Mouse (Mus musculus) frontal cortex, postnatal 36 days (tissue): ENCODE data around the gene Hcrtr1.

Experiments
- DNase-seq, 2 experiments: peaks; one replicate each; pipeline ENCODE4 v3.0.0; 2022; ENCODE audit warnings: low spot score in 2 of 2

Hcrtr1 gene

DNA sequence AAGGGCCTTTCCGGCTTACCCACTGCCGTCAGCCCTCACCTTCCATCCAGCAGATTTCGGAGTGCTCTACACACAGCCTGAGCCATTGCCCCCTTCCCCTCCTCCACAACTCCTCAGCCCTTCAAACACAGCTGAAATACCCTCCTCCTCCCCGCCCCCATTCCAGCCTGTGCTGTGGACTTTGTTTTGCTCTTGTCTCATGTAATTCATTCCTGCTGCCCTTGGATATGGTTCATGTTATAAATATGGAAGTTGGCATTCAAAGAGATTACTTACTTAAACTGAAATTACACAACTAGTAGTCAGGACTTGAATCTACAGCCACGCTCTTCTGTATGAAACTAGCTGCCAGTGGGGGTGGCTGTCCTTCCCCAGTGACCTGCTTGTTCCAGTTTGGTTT lies 16.1 kb downstream of the Hcrtr1 start:
- no peak for DNase-seq

DNA sequence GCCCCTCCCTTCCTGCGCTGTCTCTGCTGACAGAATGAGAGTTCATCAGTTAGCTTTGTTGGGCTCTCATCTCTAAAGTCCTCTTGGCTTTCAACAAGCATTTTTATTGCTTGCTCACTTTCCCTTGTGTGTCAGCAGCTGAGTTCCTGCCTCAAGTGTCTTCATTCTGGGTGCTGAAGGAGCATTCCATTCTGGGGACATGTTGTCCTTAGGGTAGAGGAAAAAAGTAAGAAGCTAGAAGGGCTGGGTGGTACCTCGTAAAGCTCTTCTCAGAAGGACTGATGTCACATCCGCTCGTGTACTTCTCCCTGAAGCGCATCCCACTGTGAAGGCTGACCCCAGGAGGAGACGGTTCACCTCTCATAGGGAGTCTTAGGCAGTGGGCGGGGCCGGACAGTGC lies 17.6 kb downstream of the Hcrtr1 start:
- no peak for DNase-seq

DNA sequence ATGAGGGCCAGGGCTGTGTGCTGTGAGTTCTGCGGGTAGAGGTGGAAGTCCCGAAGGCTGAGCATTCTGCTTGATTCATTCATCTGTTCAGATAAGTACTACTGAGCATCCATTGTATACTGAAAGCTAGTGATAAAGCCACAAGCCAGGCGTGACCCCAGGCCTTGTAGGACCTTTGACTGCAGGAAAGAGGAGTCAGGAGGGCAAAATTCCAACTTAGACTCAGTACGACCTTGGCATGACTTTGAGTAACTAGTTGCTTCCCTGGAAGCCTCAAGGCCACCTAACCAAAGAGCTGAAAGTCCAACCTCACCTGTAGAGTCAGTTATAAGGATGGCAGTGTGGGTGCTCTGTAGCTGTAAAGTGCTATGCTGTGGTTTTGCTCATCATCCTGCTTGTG lies 18.4 kb downstream of the Hcrtr1 start:
- DNase-seq: no peak

DNA sequence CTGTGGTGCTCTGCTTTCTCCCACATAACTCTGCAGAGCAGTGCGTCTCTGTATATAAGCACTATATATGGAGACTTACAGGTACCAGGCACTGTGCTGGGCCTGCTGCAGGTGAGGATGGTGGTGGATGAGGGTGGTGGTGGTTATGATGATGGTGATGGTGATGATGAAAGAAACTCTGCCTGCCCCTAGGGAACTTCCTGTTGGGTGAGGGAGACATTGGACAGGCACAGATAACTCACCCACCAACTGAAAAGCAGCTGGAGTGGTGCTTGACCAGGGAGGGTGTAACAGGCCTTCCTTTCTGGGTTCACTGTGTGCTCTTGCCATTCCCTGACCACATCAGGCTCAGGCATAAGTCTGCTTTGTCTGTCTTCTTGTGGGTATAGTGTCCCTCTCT lies 26.4 kb downstream of the Hcrtr1 start:
- DNase-seq: no peak

DNA sequence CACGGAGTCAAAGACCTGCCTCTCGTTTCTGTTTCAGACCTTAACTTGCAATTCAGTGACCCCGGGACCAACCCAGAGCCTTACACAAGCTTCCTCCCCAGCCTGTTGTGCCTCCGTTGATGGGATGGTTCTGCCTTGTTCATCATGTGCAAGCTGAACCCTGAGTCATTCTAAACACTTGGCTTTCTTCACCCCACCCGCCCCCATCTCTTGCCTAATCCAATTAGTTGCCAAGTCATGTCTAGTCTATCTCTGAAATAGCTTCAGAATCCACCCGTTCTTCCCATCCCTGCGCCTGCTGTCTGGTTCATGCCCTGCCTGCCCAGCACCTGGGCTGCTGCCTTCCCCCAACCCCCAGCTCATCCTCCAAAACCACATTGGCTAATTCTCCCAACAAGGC lies 26.9 kb downstream of the Hcrtr1 start:
- peak; percentile 13 to 17 for DNase-seq

DNA sequence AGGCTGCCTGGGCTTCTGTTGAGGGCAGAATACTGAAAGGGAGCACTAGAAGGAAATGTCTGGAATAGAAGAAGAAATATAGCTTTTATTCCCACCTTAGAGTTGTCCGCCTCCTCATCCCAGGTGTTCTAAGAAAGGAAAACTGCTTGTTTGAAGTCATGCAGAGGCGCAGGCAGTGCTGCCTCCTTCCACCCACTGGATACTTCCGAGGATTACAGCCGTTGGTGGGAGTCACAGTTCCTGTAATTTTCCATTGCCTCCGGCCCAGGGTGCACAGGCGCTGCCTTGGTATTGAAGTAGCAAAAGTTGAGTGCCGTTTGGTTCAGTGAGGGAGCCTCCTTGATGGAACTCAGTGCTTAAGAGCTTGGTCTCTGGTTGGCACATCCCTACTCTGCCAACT lies 29.1 kb downstream of the Hcrtr1 start:
- peak; percentile 31 to 43 for DNase-seq

DNA sequence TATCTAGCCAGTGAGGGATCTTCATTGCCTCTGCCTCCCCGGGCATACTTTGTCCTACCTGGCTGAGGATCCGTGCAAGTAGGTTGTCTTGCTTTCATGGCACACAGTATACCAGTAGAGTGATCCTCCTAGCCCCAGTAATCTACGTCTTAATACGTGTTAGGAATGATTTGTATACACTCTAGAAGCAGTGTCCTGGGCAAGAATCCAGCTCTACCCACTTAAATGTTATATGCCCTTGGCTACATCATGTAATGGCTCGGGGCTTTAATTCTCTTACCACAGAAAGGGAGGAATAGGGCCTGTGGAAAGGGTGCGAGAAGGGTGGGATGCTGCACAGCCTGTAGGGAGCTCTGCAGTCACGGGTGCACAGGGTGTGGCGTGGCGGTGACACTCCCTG lies 29.5 kb downstream of the Hcrtr1 start:
- no peak for DNase-seq

DNA sequence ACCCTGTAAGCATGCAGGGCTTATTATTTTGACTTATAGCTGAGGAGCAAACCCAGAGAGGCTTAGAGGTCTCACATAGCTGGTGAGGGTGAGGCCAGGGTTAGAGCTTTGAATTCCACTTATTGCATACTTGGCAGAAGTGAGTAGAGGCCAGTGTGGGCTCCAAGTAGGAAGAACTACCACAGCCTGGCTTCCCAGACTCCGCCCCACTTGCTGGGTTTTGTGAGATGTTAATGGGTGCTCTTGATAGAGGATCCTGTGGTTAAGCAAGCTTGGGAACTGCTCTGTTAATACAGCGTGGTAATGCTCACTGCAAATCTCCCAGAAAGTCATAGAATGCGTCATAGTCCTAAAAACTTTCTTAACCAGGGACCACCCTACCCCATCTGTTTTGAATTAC lies 30.2 kb downstream of the Hcrtr1 start:
- no peak for DNase-seq

DNA sequence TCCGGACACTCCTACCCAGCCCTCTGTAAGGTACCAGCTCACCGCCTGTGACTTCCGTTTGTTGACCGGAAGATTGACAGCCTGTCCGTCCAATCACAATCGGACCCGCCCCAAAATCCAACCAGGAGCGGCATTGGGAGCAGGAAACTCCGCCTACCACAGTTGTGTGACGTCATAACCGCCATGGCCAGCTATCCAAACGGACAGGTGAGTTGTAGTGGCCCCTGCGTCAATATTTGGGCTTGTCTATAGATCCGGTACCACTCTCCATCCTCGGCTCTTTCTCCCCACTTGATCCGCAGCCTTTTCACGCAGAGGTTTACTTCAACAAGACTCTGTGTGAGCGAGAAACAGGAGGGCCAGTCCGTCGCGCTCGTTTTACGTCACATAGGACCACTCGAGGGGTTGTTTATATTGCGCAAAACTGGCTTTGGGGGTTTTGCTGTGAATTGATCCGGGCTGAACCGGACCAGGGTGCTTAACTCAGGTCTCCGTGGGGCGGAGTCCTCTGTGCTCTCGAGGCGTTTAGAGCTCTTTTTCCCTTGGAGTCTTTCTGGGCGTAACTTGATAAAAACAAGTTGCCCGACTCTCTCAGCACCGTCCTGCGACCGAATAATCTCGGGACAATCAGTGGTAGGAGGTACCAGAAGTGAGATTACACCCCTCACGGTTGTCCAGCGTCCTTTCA lies 31.6 kb downstream of the Hcrtr1 start:
- peak; percentile 100 for DNase-seq

DNA sequence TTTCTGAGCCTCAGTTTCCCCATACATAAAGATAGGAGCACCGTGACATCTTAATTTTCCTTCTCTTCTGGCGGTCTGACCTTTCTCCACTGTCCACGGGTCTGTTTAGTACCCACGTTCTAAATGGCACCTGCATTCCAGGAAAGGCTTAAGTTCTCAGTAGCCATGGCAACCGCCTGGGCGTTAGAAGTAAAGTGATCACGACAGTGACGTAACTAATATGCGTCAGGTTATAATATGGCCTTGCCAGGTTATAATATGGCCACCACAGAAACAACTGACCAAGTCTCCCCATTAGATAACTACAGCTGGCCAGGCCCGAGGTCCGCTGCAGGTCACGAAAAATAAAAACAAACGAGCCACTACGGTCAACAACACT lies 32.1 kb downstream of the Hcrtr1 start:
- DNase-seq: no peak

DNA sequence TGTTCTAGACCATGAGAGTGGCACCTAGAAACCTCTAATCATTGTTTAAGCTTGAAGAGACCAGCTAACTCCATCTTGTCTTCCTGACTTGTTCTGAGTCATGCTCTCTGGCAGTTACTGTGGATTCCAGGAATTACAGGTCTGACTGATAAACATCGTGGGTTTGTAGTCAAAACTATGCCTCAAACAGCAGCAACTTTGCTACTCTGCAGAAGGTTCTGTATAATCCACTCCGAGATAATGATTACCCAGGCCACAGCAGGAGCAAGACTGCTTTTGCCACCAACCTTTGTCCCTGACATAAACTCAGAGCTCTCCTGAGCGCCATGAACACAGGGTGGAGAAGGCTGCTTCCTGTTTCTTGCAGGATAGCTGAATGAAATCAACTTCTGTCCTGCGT lies 34.6 kb downstream of the Hcrtr1 start:
- DNase-seq: no peak

DNA sequence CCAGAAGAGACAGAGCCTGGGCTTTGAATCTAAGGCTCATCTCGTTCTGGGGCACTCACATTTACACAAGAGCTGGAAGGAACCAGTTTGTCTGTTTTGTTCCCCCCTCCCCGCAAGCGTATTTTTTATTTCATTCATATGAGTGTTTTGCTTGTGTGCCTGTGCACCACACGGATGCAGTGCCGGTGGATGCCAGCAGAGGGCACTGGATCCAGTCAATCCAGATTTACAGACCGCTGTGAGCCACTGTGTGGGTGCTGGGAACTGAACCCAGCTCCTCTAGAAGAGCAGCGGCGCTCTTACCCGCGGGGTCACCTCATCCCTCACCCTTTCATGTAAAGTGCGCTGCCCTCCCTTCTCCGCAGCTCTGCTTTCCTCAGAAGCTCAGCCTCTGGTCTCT lies 35.5 kb downstream of the Hcrtr1 start:
- no peak for DNase-seq

DNA sequence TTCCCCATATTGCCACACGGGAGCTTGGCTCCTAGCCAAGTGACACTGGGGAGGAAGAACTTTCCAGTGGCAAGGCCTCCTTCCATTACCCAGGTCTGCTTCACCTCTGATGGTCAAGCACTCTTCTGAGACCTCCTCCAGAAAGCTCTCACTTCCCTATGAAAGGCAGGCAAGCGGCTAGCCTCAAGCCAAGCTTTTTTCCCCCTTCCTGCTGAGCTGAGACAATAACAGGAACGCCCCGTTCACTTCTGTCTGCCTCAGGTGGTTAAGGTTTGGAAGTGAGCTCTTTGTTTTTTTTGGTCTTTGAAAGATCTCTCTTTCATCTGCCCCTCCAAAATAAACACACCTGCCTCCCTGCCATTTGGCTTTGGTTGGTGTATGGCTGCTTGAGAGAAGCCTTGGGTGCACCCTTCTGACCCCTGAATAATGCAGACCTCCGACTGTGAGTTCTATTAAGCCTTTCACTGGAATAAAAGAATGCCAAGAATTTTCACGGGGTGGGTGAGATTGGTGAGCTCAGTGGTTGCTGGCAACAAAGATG lies 37.0 kb downstream of the Hcrtr1 start, which contains the start of gene Pef1:
TSS of gene Pef1 (plus strand) at position 448 of the 541 bp plus-strand sequence.
- DNase-seq: no peak

DNA sequence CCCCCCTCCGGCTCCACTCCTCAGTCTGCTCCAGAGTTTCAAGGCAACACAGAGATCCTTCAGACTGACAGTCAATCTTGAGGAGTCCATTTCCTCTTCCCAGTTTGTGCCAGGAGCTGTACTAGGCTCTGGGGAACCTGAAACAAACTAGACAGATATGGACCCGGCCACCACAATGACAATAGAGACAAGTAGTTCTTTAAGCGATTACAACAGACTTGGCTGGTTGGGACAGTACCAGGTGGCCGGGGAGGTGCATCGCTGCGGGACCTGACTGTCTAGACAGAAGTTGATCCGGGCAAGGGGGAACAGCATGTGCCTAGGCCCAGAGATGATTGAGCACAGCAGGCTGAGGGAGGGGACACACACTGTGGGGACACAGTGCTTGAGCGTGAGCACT lies 38.0 kb downstream of the Hcrtr1 start:
- no peak for DNase-seq

DNA sequence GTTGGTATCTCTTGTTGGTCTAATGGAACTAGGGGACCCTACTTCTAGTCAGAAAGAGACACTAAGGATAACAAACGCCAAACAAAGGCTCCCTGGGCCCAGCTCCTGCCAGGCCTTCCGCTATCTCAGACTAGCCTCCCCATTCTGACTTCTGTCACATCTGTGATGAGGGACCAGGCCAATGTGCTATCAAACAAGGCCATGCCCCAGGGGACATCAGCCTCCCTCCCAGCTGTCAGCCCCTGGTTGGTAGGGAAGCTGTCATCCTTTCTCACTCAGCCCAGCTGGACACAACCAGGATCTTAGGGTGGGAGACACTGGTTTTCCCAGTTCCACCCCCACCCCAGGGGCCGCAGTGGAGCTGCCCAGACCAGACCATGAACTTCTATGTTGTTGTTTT lies 44.0 kb downstream of the Hcrtr1 start:
- no peak for DNase-seq

DNA sequence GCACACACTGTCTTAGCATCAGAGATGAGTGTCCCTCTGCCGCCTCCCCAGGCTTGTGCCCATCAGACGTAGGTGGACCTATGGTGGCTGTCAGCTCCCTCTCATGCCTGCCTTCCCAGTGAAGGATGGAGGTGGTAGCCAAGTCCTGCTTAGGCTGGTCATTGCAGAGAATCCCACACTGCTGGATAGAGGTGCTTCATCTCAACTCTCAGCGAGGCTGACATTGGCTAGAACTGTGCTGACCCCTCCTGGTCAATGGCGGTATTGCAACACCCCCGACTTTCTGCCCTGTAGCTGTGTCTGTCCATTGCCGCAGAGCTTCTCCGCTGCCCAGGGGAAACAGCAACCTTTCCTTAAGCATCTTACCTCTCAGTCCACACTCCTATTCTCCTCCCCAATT lies 51.9 kb downstream of the Hcrtr1 start:
- DNase-seq: peak; percentile 97 to 98

DNA sequence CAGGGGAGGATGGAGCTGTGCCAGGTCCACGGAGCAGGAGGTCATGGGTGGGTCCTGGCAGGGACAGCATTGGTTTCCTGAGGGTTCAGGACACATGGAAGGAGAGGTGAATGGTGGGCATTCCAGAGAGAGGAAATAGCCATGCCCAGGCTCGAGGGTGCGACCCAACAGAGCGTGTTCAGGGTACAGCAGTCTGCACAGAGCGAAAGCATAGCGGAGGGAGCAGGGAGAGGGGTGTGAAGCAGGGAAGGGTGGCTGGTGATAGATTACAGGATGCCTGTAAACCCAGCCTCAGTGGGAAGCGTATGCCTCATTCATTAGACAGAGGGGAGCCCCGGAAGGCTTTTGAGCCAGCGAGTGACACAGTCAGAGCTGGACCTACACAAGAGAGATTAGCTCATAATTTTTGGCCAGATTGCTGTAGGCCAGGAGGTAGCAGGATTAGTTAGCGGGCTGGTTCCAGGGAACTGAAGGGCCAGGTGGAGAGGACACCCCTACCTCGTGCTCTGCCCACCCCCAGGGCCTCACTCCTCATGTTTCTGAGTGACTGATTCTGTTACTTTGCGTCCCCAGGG lies 53.8 kb downstream of the Hcrtr1 start:
- no peak for DNase-seq

DNA sequence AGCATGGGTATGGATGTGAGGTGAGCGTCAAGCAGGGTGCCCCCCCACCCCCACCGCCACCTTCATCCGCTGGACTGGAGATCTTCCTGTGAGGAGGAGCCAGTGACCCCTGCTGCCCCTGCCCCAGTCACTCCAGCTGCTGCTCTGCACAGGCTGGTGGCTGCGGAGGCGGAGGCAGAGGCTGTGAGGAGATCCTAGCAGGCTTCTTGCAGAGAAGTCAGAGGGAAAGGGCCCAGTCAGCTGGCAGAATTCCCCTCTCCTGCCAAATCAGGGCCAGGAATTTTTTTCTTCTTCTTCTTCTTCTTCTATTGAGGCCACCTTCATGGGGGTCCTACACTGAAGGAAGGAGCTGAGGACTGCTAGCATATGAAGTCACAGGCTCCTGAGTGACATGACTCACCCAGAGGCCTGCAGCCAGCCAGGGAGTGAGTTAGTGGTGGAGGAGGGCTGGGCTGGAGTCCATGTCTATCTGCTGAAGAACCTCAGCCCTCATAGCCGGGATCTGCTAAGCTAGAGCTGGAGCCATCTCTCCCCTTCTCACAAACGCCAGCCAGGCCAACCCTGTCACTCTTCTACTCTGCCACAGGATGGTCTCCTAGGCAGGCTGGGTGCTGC lies 54.7 kb downstream of the Hcrtr1 start:
- DNase-seq: peak in 1 of 2 experiments; percentile 36

DNA sequence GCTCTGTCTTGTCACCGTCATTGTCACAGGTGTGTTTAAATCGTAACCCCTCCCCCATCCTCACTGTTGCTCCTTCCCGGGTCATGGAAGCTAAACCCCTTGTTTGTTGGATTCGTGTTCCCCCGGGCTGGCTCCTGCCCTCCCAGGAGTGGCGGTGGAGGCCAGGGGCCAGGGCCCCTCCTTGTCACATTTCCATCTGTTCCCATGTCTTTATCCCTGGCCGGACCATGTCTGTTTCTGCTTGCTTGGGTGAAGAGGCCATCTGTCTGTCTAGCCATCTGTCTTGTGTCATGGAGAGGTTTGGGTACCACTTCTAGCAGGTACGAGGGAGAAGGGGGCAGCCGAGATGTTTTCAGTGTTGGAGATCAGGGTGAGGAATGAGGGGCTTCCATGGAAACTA lies 56.9 kb downstream of the Hcrtr1 start:
- DNase-seq: no peak

DNA sequence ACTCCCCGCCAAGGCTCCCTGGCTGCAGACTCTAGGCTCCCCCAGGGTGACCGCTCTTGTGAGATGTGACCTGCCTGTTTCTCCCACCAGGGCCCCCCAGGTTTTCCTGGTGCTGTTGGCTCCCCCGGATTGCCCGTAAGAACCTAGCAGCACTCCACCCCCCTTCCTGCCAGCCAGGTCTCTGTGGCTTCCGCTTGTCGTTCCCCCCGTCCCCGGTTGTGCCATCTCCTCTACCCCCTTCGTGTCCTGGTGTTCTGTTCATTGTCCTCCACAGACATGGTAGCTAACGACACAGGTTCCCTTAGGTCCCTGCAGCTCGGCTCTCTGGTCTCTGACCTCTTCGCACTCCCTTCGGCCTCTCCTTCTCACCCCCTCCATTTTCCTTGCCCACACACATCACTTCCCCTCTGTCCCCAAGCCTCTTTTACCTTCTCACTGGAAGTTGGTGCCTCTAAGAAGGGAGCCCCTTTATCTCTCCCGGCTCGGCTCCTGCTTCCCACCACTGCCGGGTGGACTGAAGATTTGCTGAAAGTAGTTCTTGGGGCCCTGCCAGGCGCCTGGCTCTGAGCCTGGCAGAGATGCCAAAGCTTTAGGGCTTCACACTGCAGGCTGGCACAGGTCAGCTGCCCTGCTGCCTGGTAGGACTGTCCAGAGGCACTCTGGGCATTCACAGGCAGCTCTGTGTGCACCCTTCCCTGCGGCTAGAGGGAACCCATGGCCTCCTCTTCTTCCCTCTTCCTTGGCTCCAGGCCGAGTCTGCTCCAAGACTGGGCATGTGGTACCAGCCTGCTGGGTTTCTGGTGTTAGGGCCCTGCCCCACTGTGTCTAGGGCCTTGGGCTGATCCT lies 57.6 kb downstream of the Hcrtr1 start:
- peak; percentile 69 to 75 for DNase-seq
